Mouse (Mus musculus) E14TG2a.4 (cell line): ENCODE measurements around the gene Mgea5.

Experiments used
- H3K27me3 ChIP-seq: 2 replicates; pipeline ENCODE4 v1.6.1; 2014; ENCODE audit warnings: low read length, control low read depth; ENCODE audit not compliant: insufficient read depth
- H3K36me3 ChIP-seq: 2 replicates; pipeline ENCODE4 v1.6.1; 2014; ENCODE audit warnings: low read length, control low read depth; ENCODE audit not compliant: insufficient read depth
- H3K4me1 ChIP-seq: replicated peaks from 2 replicates; pipeline ENCODE4 v1.6.1; 2014; ENCODE audit warnings: low read depth, low read length, control low read depth
- H3K4me3 ChIP-seq: replicated peaks from 2 replicates; pipeline ENCODE4 v1.5.1; 2014; ENCODE audit warnings: mild to moderate bottlenecking, low read length
- H3K9me3 ChIP-seq: 2 replicates; pipeline ENCODE4 v1.6.1; 2014; ENCODE audit warnings: low read length, control low read depth
- CTCF ChIP-seq: conservative IDR thresholded peaks from 2 replicates; pipeline ENCODE4 v1.5.1; 2014; ENCODE audit warnings: low read length
- NANOG ChIP-seq: IDR thresholded peaks from 2 replicates; pipeline ENCODE4 v1.6.1; 2014; ENCODE audit warnings: borderline replicate concordance, low read length, mixed read lengths
- POU5F1 ChIP-seq: IDR thresholded peaks from 2 replicates; pipeline ENCODE4 v1.6.1; 2014; ENCODE audit warnings: low read length, borderline replicate concordance

Gene Mgea5

GRCm38 (mm10) chr19:45717493-45718220, 66.0 kb downstream of the Mgea5 start:
- peaks cover 10% of the 10 kb centered on the region; the same call in 1 of the 2 replicates for H3K27me3 ChIP-seq
- H3K9me3 ChIP-seq = no peaks in the 10 kb centered on the region
- TF ChIP-seq CTCF (no peak), NANOG (no peak), POU5F1 (no peak)
- no peak overlapping the region for H3K4me3 ChIP-seq
- H3K4me1 ChIP-seq = peaks cover 28% of the 10 kb centered on the region
- no peaks in the 10 kb centered on the region for H3K36me3 ChIP-seq

- TF ChIP-seq NANOG (no peak), POU5F1 (no peak), CTCF (no peak)
- Histone ChIP-seq H3K4me1 (peaks cover 13% of the 10 kb centered on the region; the same call in 1 of the 2 replicates), H3K4me3 (no peak overlapping the region), H3K36me3 (no peaks in the 10 kb centered on the region), H3K9me3 (no peaks in the 10 kb centered on the region), H3K27me3 (peaks cover 32% of the 10 kb centered on the region)
These were observed 74.9 kb downstream of the Mgea5 start for GRCm38 (mm10) chr19:45708704-45709103.
